Mouse (Mus musculus) cortical plate, adult 2 months (tissue): ENCODE measurements at regions not wholly inside any gene's neighbourhood (a gene's known extent, or its start where the extent isn't known, plus 50 kb on each side); places are given as distances from the start of the nearest gene placed in this dataset.

Source experiments
- CTCF ChIP-seq: fragments of 200-500 bp; IDR thresholded peaks from 2 replicates; pipeline ENCODE4 v1.5.1; 2011; ENCODE audit warnings: mild to moderate bottlenecking, control low read depth, low read length; ENCODE audit not compliant: insufficient read depth; ENCODE audit errors: extremely low read depth
- POLR2A ChIP-seq: fragments of 200-500 bp; IDR thresholded peaks from 2 replicates; pipeline ENCODE4 v1.6.1; 2011; ENCODE audit warnings: mild to moderate bottlenecking, low read length, control low read depth; ENCODE audit not compliant: insufficient read depth; ENCODE audit errors: extremely low read depth

GRCm38 (mm10) chr10:96826234-96826788, 209.5 kb downstream of the Btg1 start:
- TF ChIP-seq CTCF (no peak), POLR2A (no peak)
